Comparison of ENCODE assay signal across 12 mouse cellular contexts in genomic region chr11:81845010-81845685, GRCm38 (mm10). TPM values are rescaled to one million over a fixed set of nuclear protein-coding genes. Genes with fewer than 3 reads are reported as not detected.
DNase-seq lines count a peak whose midpoint lies in the region; ATAC-seq and TF ChIP-seq lines count a peak whose summit lies in the region.
"Had no signal": no experiment of that assay in that cellular context is flagged by ENCODE, and none has a peak within 500 bp of the region (broad histone marks: within the 10 kb centered on the region; RNA-seq: fewer than 3 reads in every experiment).

No protein-coding gene starts in this region.

- no peak overlapping the region for H3K4me2 ChIP-seq in lung, postnatal 0 days (replicated peaks; ENCODE audit: low read depth, low read length)
- no peak overlapping the region for H3K4me2 ChIP-seq in forebrain, embryonic 12.5 days
- H3K4me2 ChIP-seq: limb, embryonic 15.5 days; neural tube, embryonic 12.5 days had no signal

- H3K36me3 ChIP-seq in lung, postnatal 0 days (ENCODE audit: insufficient read depth, low read length) = no peaks in the 10 kb centered on the region
- no peaks in the 10 kb centered on the region for H3K36me3 ChIP-seq in forebrain, embryonic 12.5 days (replicated peaks)
- H3K36me3 ChIP-seq: limb, embryonic 15.5 days; neural tube, embryonic 12.5 days had no signal

- no peaks in the 10 kb centered on the region for H3K27me3 ChIP-seq in lung, postnatal 0 days (replicated peaks; ENCODE audit: insufficient read depth, low read length)
- no peaks in the 10 kb centered on the region for H3K27me3 ChIP-seq in forebrain, embryonic 12.5 days
- H3K27me3 ChIP-seq: limb, embryonic 15.5 days; neural tube, embryonic 12.5 days had no signal

- no peak; the same call in 1 of the 2 replicates for TF ChIP-seq EP300 in lung, postnatal 0 days (IDR thresholded peaks at IDR 0.05)

- no peaks in the 10 kb centered on the region for H3K9me3 ChIP-seq in lung, postnatal 0 days (ENCODE audit: low read length)
- no peaks in the 10 kb centered on the region for H3K9me3 ChIP-seq in forebrain, embryonic 12.5 days
- H3K9me3 ChIP-seq: limb, embryonic 15.5 days; neural tube, embryonic 12.5 days had no signal

- ATAC-seq in lung, postnatal 0 days = peak; percentile 44
- no peak for ATAC-seq in forebrain, embryonic 12.5 days (ENCODE audit: low FRiP score)
- ATAC-seq: Patski had no signal

- TF ChIP-seq CTCF in gastrocnemius, adult 2 months (IDR thresholded peaks at IDR 0.05) = no peak
- no peak for TF ChIP-seq CTCF in lung, postnatal 0 days (IDR thresholded peaks at IDR 0.05)

- H3K9ac ChIP-seq in lung, postnatal 0 days (replicated peaks; ENCODE audit: low read depth) = no peak overlapping the region
- H3K9ac ChIP-seq in forebrain, embryonic 12.5 days = no peak overlapping the region
- H3K9ac ChIP-seq: limb, embryonic 15.5 days; neural tube, embryonic 12.5 days had no signal

- intact Hi-C loops in left cerebral cortex, postnatal 4 days (cut with DNase I) = no loop called here
- intact Hi-C loops in left cerebral cortex, postnatal 36 days (cut with DNase I) = no loop called here
- intact Hi-C loops in gastrocnemius, adult 2 months (cut with DNase I) = no loop called here

- DNase-seq in left cerebral cortex, postnatal 4 days = peak; percentile 86
- no peak for DNase-seq in left cerebral cortex, postnatal 36 days (ENCODE audit: low spot score in 2 of 2)
- DNase-seq in cerebellum, adult 11-12 months = peak; percentile 7
- peak; percentile 54 for DNase-seq in gastrocnemius, adult 2 months
- DNase-seq in lung, postnatal 0 days (ENCODE audit: low spot score) = peak; percentile 38
- no peak for DNase-seq in thymus, postnatal 25 days
- no peak for DNase-seq in left cerebral cortex, adult 8-10 months (ENCODE audit: low spot score in 2 of 2)

- WGBS in lung, postnatal 0 days = 44% methylated on average over 5 of the region's 5 CpGs
- 67% methylated on average over 5 of the region's 5 CpGs for WGBS in forebrain, embryonic 12.5 days

- H3K4me1 ChIP-seq in lung, postnatal 0 days (ENCODE audit: insufficient read depth, low read depth, low read length) = no peaks in the 10 kb centered on the region
- H3K4me1 ChIP-seq in forebrain, embryonic 12.5 days = peaks cover 6% of the 10 kb centered on the region; the same call in 1 of the 2 replicates
- H3K4me1 ChIP-seq: limb, embryonic 15.5 days; neural tube, embryonic 12.5 days had no signal

- H3K4me3 ChIP-seq in gastrocnemius, adult 2 months = no peak overlapping the region
- H3K4me3 ChIP-seq in lung, postnatal 0 days (ENCODE audit: low read depth, low read length) = no peak overlapping the region
- no peak overlapping the region for H3K4me3 ChIP-seq in forebrain, embryonic 12.5 days (replicated peaks)
- H3K4me3 ChIP-seq: limb, embryonic 15.5 days; neural tube, embryonic 12.5 days had no signal

- no peak overlapping the region for H3K27ac ChIP-seq in gastrocnemius, adult 2 months
- H3K27ac ChIP-seq in lung, postnatal 0 days (ENCODE audit: low read length) = no peak overlapping the region
- H3K27ac ChIP-seq in forebrain, embryonic 12.5 days = no peak overlapping the region
- H3K27ac ChIP-seq: limb, embryonic 15.5 days; neural tube, embryonic 12.5 days had no signal

RNA-seq across cellular contexts. Expression of gene 5530401A14Rik, which starts 15.3 kb away (rescaled TPM):
- total RNA-seq in left cerebral cortex, postnatal 4 days (2021) = under 1 TPM; 0.12 to 0.32 TPM
- under 1 TPM in 1 of 2 experiments, not detected in 1; 0.15 TPM for total RNA-seq in left cerebral cortex, postnatal 36 days (2021)
- under 1 TPM; 0.22 to 0.28 TPM for total RNA-seq in gastrocnemius, adult 2 months (2021)
- not detected in 2 replicates for polyA plus RNA-seq in lung, postnatal 0 days (2015; fragmentation: Nextera tagmentation; extraction: Ambion mirVana)
- 0.10 and 0.14 TPM in 2 replicates for polyA plus RNA-seq in forebrain, embryonic 12.5 days (2016; fragmentation: Nextera tagmentation; extraction: Ambion mirVana)
- under 1 TPM in 3 of 4 experiments, not detected in 1; 0.09 to 0.25 (median 0.09) TPM for total RNA-seq in left cerebral cortex, adult 8-10 months (2022)
- polyA plus RNA-seq: heart, postnatal 0 days; limb, embryonic 15.5 days had no signal

Comparison
In these comparisons a context has a peak if more than half of its experiments do, and no peak if none do; other contexts are left out.
1. DNase-seq: peak in left cerebral cortex, postnatal 4 days (single experiment), cerebellum, adult 11-12 months (single experiment), gastrocnemius, adult 2 months (single experiment) and lung, postnatal 0 days (single experiment); none in left cerebral cortex, postnatal 36 days (0 of 2), thymus, postnatal 25 days (single experiment) and left cerebral cortex, adult 8-10 months (0 of 2).